Mouse (Mus musculus): ENCODE data around the gene Prss46.

DNA sequence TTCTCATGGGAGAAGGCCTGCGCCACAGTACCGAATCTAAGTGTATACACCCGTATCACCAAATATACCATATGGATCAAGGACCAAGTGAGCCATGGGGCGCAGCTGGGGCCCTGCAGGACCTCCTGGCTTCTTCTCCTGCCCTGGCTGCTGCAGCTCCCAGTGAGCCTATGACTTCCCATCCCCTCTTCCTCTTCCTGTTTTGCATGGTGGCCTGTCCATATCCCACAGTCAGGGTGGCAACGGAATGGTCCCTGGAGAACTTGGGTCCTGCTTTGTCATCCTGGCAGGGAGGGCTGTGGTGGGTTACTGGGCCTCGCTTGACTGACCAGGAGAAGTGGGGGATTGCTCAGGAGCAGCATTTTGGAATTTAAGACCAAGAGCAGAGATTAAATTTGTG lies 3.4 kb upstream of the Prss46 start:
- TF ChIP-seq POLR2A (IDR thresholded peaks at IDR 0.05; ENCODE audit: borderline replicate concordance, insufficient read depth, low read length) (no peak), CTCF (IDR thresholded peaks at IDR 0.05; ENCODE audit: borderline replicate concordance, insufficient read depth, low read depth, low read length) (no peak)
